9 mouse cellular contexts compared by ENCODE assay signal in the genomic region with DNA sequence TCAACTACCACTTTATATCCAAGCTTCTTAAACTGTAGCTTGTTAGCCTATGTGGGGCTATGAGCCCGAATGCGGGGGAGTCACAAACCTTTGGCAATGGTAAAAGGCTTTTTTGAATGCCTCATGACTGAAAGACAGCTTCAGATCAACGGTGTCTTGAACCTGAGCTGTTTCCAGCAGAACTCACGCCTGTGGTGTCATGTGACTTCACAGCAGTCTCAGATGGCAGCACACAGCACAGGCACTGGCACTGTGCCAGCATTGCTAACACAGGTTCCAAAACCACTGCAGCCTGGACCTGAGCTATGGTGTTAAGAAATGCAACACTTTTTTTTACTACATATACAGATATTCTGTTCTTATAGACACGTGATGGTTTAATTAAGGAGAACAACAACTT. TPM values are rescaled to one million over a fixed set of nuclear protein-coding genes. Genes with fewer than 3 reads are reported as not detected.
DNase-seq lines count a peak whose midpoint lies in the region; ATAC-seq and TF ChIP-seq lines count a peak whose summit lies in the region.
"Had no signal": no experiment of that assay in that cellular context is flagged by ENCODE, and none has a peak within 500 bp of the region (broad histone marks: within the 10 kb centered on the region; RNA-seq: fewer than 3 reads in every experiment).

No protein-coding gene starts in this region.

- no peak for TF ChIP-seq POLR2A in spleen, adult 2 months (IDR thresholded peaks at IDR 0.05; ENCODE audit: low read depth, low read length)

- no peak overlapping the region for H3K4me2 ChIP-seq in forebrain, embryonic 13.5 days
- no peak overlapping the region for H3K4me2 ChIP-seq in kidney, embryonic 14.5 days (replicated peaks; ENCODE audit: low read depth, low read length)
- H3K4me2 ChIP-seq in stomach, postnatal 0 days (replicated peaks; ENCODE audit: low read depth), result no peak overlapping the region
- H3K4me2 ChIP-seq in heart, embryonic 11.5 days, result no peak overlapping the region

- TF ChIP-seq CTCF in spleen, adult 2 months (IDR thresholded peaks at IDR 0.05; ENCODE audit: extremely low read depth, insufficient read depth, insufficient read length, insufficient replicate concordance), result no peak
- TF ChIP-seq CTCF in stomach, postnatal 0 days (IDR thresholded peaks at IDR 0.05; ENCODE audit: low read depth), result no peak

- H3K36me3 ChIP-seq in forebrain, embryonic 13.5 days (ENCODE audit: poor library complexity, severe bottlenecking), result no peaks in the 10 kb centered on the region
- H3K36me3 ChIP-seq in forebrain, embryonic 10.5 days (replicated peaks), result no peaks in the 10 kb centered on the region
- peaks cover 4% of the 10 kb centered on the region; the same call in 1 of the 2 replicates for H3K36me3 ChIP-seq in spleen, adult 2 months (ENCODE audit: control insufficient read depth, insufficient read depth, low read length)
- H3K36me3 ChIP-seq in kidney, embryonic 14.5 days (ENCODE audit: control insufficient read depth, insufficient read depth, low read length), result no peaks in the 10 kb centered on the region
- 0 out of 2 replicates have a peak, but pooled peaks cover 3% of the 10 kb centered on the region for H3K36me3 ChIP-seq in stomach, postnatal 0 days (ENCODE audit: control insufficient read depth, insufficient read depth, low read length)
- H3K36me3 ChIP-seq in heart, embryonic 11.5 days (ENCODE audit: control insufficient read depth, insufficient read depth, low read length), result no peaks in the 10 kb centered on the region; the same call in 1 of the 2 replicates
- H3K36me3 ChIP-seq: G1E had no signal

- no peak overlapping the region for H3K4me3 ChIP-seq in forebrain, embryonic 13.5 days
- H3K4me3 ChIP-seq in forebrain, embryonic 10.5 days, result no peak overlapping the region
- no peak overlapping the region for H3K4me3 ChIP-seq in spleen, adult 2 months (ENCODE audit: extremely low read depth, insufficient read depth, insufficient read length)
- H3K4me3 ChIP-seq in kidney, embryonic 14.5 days (ENCODE audit: low read length), result no peak overlapping the region
- no peak overlapping the region for H3K4me3 ChIP-seq in stomach, postnatal 0 days (ENCODE audit: low read depth, low read length)
- H3K4me3 ChIP-seq in heart, embryonic 11.5 days (ENCODE audit: low read depth, low read length), result no peak overlapping the region

- no peak overlapping the region for H3K27ac ChIP-seq in forebrain, embryonic 13.5 days
- no peak overlapping the region for H3K27ac ChIP-seq in forebrain, embryonic 10.5 days
- H3K27ac ChIP-seq in spleen, adult 2 months (ENCODE audit: insufficient read depth, low read length), result no peak overlapping the region
- H3K27ac ChIP-seq in kidney, embryonic 14.5 days (ENCODE audit: low read depth, low read length), result no peak overlapping the region
- no peak overlapping the region for H3K27ac ChIP-seq in stomach, postnatal 0 days (replicated peaks)
- H3K27ac ChIP-seq in heart, embryonic 11.5 days (ENCODE audit: low read depth, low read length), result no peak overlapping the region

- no peaks in the 10 kb centered on the region for H3K9me3 ChIP-seq in forebrain, embryonic 13.5 days (replicated peaks)
- peaks cover under 1% of the 10 kb centered on the region; the same call in 1 of the 2 replicates for H3K9me3 ChIP-seq in forebrain, embryonic 10.5 days
- no peaks in the 10 kb centered on the region for H3K9me3 ChIP-seq in kidney, embryonic 14.5 days (ENCODE audit: control insufficient read depth, low read length)
- no peaks in the 10 kb centered on the region for H3K9me3 ChIP-seq in stomach, postnatal 0 days (ENCODE audit: control insufficient read depth, low read length)
- peaks cover 4% of the 10 kb centered on the region for H3K9me3 ChIP-seq in heart, embryonic 11.5 days (replicated peaks; ENCODE audit: control insufficient read depth, low read length)
- H3K9me3 ChIP-seq: G1E had no signal

- 41% methylated on average over 5 of the region's 5 CpGs for WGBS in forebrain, embryonic 13.5 days
- WGBS in forebrain, embryonic 10.5 days, result 80% methylated on average over 5 of the region's 5 CpGs
- 55% methylated on average over 5 of the region's 5 CpGs for WGBS in spleen, adult 2 months
- WGBS in kidney, embryonic 14.5 days, result 50% methylated on average over 5 of the region's 5 CpGs
- 54% methylated on average over 5 of the region's 5 CpGs for WGBS in stomach, postnatal 0 days
- 52% methylated on average over 5 of the region's 5 CpGs for WGBS in heart, embryonic 11.5 days (ENCODE audit: insufficient replicate concordance)

- H3K9ac ChIP-seq in forebrain, embryonic 13.5 days, result no peak overlapping the region
- no peak overlapping the region for H3K9ac ChIP-seq in kidney, embryonic 14.5 days (ENCODE audit: low read depth, low read length)
- H3K9ac ChIP-seq in stomach, postnatal 0 days (ENCODE audit: low read length), result no peak overlapping the region
- H3K9ac ChIP-seq in heart, embryonic 11.5 days (ENCODE audit: low read depth, low read length), result no peak overlapping the region

- peaks cover 10% of the 10 kb centered on the region for H3K4me1 ChIP-seq in forebrain, embryonic 13.5 days
- peaks cover 9% of the 10 kb centered on the region for H3K4me1 ChIP-seq in forebrain, embryonic 10.5 days
- no peaks in the 10 kb centered on the region for H3K4me1 ChIP-seq in spleen, adult 2 months (ENCODE audit: control insufficient read depth, insufficient read depth, insufficient read length)
- peaks cover 6% of the 10 kb centered on the region; the same call in 1 of the 2 replicates for H3K4me1 ChIP-seq in kidney, embryonic 14.5 days (ENCODE audit: control insufficient read depth, insufficient read depth, low read length)
- H3K4me1 ChIP-seq in stomach, postnatal 0 days (replicated peaks; ENCODE audit: control insufficient read depth, insufficient read depth), result no peaks in the 10 kb centered on the region
- peaks cover 8% of the 10 kb centered on the region for H3K4me1 ChIP-seq in heart, embryonic 11.5 days (ENCODE audit: control insufficient read depth, insufficient read depth, low read length)

- no peaks in the 10 kb centered on the region for H3K27me3 ChIP-seq in forebrain, embryonic 13.5 days
- no peaks in the 10 kb centered on the region for H3K27me3 ChIP-seq in forebrain, embryonic 10.5 days (ENCODE audit: poor library complexity, severe bottlenecking)
- no peaks in the 10 kb centered on the region for H3K27me3 ChIP-seq in spleen, adult 2 months (ENCODE audit: control insufficient read depth, insufficient read depth, low read length)
- no peaks in the 10 kb centered on the region for H3K27me3 ChIP-seq in kidney, embryonic 14.5 days (ENCODE audit: control insufficient read depth, insufficient read depth, low read length)
- H3K27me3 ChIP-seq in stomach, postnatal 0 days (ENCODE audit: control insufficient read depth, insufficient read depth, low read length), result no peaks in the 10 kb centered on the region
- H3K27me3 ChIP-seq in heart, embryonic 11.5 days (ENCODE audit: control insufficient read depth, insufficient read depth, low read length), result no peaks in the 10 kb centered on the region

- no peak for DNase-seq in forebrain, embryonic 10.5 days (ENCODE audit: extremely low spot score, low spot score)
- DNase-seq in spleen, adult 2 months (ENCODE audit: low read depth in 1 of 2, low spot score in 2 of 2), result peak; percentile 23 to 31
- no peak for DNase-seq in spleen, postnatal 14 days (ENCODE audit: low spot score in 2 of 2)
- peak; percentile 61 for DNase-seq in stomach, postnatal 0 days (ENCODE audit: low spot score)
- no peak for DNase-seq in frontal cortex, postnatal 25 days (ENCODE audit: low spot score in 2 of 2)

- TF ChIP-seq EP300 in stomach, postnatal 0 days (optimal IDR thresholded peaks at IDR 0.05), result no peak

- ATAC-seq in forebrain, embryonic 13.5 days, result peak; percentile 68
- ATAC-seq in kidney, embryonic 14.5 days (ENCODE audit: low FRiP score, low TSS enrichment), result peak; percentile 48; the same call in 1 of the 2 replicates
- no peak for ATAC-seq in stomach, postnatal 0 days (ENCODE audit: low FRiP score, low TSS enrichment)
- no peak for ATAC-seq in heart, embryonic 11.5 days (replicated peaks; ENCODE audit: insufficient number of reproducible peaks, low FRiP score, low TSS enrichment)

RNA-seq across cellular contexts. Expression of a gene that starts 44.7 kb away (rescaled TPM):
- polyA plus RNA-seq in forebrain, embryonic 13.5 days (2015; fragmentation: Nextera tagmentation; extraction: Ambion mirVana), result not detected in 2 replicates
- polyA plus RNA-seq in forebrain, embryonic 10.5 days (2016; fragmentation: Nextera tagmentation; extraction: Ambion mirVana), result not detected in 2 replicates
- not detected in 2 replicates for polyA plus RNA-seq in spleen, adult 2 months (2012; rRNA removed)
- not detected in 2 replicates for polyA plus RNA-seq in kidney, embryonic 14.5 days (2014; fragmentation: Nextera tagmentation; extraction: Ambion mirVana)
- not detected in 2 replicates for polyA plus RNA-seq in stomach, postnatal 0 days (2015; fragmentation: Nextera tagmentation; extraction: Ambion mirVana)
- not detected in 2 replicates for polyA plus RNA-seq in heart, embryonic 11.5 days (2014; fragmentation: Nextera tagmentation; extraction: Ambion mirVana)
- polyA plus RNA-seq: G1E had no signal

Comparison
In these comparisons a context has a peak if more than half of its experiments do, and no peak if none do; other contexts are left out.
1. DNase-seq: peak in spleen, adult 2 months (2 of 2) and stomach, postnatal 0 days (single experiment); none in forebrain, embryonic 10.5 days (single experiment), spleen, postnatal 14 days (0 of 2) and frontal cortex, postnatal 25 days (0 of 2).
2. ATAC-seq: peak in forebrain, embryonic 13.5 days (single experiment) and kidney, embryonic 14.5 days (single experiment); none in stomach, postnatal 0 days (single experiment) and heart, embryonic 11.5 days (single experiment).